Mouse (Mus musculus) adrenal gland, adult (tissue): ENCODE data around the gene Crp.

Experiments used
- DNase-seq, 2 experiments: peaks; one replicate each; pipeline ENCODE4 v3.0.0; 2022 to 2023; ENCODE audit warnings: low spot score in 1 of 2; ENCODE audit not compliant: inconsistent age in 2 of 2

Crp gene

DNA sequence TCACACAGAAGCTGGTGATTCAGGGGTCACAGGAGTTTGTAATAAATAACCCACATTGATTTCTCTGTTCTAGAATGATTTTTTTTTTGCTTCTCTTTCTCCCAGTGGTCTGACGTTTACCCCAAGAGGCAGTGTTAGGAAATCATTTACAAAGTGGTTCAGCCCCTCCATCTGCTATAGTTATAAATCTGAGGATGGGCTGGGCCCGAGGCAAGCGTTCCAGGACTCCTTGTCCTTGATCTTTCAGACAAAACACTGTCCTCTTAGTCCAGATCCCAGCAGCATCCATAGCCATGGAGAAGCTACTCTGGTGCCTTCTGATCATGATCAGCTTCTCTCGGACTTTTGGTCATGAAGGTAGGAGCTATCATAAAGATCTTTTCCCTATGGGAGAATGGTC is at the start of gene Crp:
TSS of gene Crp (plus strand) at position 212 of the 400 bp plus-strand sequence.
- DNase-seq: no peak

DNA sequence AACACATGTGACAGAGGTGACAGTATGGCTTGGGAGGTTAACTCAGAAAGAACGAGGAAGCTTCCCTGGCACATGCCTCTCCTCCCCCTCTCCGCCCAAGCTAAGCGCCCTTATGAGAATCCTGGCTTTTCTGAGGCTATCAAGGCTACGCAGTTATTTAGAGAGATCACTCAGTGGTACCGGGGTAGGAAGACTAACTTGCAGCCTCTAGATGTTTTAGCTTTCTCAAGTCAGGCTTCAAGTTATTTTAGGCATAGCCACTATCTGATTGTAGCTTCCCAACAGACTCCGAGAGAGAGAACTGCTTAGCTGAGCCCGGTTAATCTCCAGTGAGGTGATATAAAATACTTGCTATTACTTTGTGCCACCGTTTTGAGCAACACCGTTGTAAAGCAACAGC is 48.5 kb upstream of the Crp start:
- DNase-seq: no peak

DNA sequence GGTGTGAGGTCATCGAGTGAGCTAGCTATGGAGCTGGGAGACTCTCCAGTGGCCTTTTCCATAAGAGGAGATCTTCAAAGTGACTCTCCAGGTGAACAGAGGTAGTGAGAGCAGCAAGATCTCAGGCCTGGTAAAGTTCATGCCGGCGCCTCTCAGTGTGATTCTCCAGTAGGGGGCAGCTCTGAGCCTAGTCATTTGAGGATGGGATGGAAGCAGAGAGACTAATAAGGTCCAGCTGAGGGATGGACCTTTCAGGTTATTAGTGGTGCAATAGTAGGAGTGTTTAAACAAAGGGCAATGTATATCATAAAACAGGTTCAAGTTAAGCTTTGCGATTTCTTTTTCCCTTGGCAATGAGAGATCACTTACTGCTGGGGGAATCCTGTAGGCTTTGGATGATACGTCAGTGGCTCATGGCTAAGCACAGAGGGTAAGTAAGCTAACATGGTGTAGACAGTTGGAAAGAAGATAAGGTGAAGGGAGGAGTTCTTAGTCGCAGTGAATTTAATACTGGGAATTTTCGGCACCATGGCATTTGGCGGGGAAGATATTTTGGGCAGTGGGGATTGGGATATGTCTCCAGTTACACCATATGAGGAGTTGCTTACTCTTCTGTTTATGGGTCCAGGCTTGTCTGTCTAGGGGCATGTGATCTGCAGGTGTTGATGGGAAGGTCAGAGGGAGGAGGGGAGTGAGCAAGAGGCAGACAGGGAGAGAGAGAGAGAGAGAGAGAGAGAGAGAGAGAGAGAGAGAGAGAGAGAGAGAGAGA is 47.2 kb upstream of the Crp start:
- peak; percentile 56 to 82 for DNase-seq

DNA sequence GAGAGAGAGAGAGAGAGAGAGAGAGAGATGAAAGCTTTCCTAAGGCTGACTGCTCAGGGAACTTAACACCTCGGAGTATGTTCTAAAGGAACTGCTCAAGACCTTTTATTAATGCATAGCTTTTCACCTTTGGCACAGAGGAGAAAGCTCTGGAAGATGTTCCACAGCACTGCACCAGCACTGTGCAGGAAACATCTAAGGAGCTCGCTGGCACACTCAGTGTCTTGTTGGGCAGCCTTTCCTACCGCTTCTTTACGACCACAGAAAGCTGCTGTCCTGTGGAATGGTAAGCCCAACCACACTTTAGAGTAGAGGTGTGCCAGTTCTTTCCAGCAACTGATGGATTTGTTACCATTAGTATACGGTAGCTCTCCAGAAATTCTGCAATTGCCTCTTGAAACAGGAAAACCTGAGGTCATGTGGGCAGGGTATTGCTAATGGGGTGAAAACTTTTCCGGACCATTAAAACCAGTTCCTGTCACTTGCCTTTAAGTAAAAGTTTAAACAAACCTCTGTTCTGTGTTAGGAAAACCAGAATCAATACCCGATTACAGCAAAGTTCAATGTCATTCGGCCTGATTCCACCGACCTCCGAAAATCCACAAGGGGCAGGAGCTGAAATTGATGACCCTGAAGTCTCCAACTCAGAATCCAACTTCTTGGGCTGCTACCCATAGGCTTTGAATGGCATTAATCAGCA is 46.4 kb upstream of the Crp start:
- no peak for DNase-seq

DNA sequence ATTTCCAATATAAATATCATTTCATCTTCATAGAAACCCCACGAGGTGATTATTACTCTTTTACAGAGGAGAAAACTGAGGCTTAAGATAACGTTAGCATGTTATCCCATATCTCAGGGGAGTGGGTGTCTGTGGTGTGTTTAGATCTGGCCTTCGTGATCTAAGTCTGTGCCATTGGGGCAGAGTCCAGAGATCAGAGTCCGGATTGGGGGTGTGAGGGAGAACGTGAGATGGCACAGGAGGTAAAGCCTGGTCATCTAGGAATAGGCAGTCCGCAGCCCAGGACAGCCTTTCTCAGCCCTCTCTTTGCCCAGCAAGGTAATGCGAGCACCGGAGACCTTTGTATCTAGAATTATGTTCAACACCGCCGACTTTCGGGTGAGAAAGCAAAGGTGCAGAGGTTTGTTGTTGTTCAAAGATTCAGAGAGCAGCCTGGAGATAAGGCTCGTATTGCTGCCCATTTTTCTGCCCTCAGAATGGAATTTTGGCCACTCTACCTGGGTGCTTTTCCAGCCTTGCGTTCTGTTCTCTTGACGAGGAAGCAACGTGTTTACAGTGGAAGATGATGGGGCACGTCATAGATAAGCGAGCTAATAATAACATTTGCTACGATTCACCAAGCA is 45.7 kb upstream of the Crp start:
- no peak for DNase-seq

DNA sequence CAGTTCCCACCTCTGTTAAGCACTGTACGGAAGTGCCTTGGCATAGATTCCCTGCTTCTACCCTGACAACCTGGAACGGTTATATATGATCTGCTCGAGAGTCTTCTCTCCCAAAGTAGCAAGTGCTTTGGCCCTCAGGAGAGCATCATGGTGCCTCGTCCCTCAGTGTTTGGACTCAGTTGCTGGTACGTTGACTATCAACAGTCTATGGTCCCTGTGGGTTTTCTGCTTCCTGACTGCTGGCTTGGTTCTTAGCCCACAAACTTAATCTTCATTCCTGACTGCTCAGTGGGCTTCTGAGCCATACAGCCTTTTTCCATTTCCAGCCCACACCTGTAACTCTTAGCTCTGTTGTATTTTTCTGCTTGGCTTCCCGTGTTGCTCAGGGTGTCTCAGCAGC is 44.0 kb upstream of the Crp start:
- DNase-seq: no peak

DNA sequence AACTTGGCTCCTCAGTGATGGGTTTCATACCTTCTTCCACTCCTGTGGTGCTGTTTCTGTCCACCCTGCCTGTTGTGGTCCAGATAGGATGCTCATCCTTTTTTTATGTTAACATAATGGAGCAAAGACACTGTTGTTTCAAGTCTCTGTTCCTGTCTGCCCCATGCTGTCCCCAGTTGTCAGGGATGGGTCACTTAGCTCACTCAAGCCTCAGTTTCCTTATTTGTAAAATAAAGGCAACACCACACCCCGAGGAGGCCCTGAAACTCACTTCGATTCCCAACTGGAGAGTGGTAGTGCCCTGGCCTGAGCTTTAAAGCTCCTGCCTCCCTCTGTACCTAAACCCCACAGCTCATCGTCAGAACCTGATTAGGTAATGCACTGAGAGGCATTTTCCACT is 40.6 kb upstream of the Crp start:
- DNase-seq: no peak

DNA sequence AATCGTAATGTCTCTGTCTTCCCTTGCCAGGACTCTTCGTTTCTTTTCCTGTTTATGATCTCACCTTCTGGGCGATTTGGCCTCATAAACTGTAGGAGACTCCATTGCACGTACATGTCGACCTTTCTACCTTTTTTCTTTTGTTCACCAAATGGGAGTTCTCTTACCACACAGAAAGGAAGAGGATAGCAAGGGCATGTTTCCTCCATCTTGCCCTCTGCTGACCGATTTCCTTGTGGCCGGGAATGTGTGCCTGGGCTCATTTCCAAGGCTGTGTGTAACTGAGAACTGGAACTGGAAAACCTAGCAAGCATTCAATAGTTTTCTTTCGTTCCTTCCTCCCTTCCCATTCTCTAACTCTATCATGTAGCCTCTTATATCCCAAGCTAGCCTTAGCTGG is 38.2 kb upstream of the Crp start:
- no peak for DNase-seq

DNA sequence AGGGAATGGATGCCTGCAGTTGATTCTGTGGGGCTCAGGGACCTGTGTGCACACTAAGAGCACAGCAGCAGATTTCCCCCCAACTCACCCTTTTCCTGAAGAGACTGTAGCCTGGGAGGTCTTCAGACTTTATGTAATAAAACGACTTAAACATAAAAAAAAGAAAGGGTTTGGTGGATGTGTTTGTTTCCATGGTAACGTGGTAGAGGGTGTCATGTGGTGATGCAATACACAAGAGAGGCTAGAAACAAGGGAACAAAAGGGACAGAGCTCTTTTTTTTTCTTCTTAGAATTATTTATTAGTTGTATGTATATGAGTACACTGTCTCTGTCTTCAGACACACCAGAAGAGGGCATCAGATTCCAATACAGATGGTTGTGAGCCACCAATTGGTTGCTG is 32.4 kb upstream of the Crp start:
- DNase-seq: no peak

DNA sequence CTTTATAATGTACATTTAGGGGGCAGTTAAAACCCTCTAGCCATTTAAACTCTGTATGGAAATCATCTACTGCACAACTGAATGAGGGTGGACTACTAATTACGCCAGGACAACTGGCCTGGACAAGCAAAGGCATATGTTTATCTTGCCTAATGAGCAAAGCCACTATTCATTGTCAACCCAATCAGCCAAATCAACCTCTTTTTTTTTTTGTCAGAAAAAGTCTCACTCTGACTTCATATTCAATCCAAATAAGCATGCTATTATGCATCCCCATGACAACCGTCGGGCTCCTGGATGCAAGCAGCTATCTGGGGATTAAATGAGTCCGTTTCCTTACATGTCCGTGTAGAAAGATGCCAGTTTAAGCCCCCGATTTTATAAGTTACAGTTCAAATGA is 30.3 kb upstream of the Crp start:
- DNase-seq: no peak

DNA sequence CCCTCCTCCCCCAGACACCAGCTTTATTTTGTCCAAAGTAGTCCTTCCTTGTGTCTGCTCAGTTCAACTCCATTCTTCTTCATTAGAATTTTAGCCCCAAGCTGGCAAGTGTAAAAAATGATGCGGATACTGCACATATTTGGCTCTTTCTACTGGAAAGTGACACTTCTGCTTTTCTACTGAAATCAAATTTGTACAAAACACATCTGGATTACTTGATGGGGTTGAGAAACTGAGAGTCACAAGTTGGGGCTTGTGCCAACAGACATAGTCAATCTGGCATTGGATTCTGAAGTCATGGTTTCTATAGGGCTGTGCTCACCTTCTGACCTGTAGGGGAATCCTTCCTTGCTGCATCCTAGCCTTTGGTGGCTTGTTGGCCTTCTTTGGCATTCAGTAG is 27.1 kb upstream of the Crp start:
- peak in 1 of 2 experiments; percentile 18 for DNase-seq

DNA sequence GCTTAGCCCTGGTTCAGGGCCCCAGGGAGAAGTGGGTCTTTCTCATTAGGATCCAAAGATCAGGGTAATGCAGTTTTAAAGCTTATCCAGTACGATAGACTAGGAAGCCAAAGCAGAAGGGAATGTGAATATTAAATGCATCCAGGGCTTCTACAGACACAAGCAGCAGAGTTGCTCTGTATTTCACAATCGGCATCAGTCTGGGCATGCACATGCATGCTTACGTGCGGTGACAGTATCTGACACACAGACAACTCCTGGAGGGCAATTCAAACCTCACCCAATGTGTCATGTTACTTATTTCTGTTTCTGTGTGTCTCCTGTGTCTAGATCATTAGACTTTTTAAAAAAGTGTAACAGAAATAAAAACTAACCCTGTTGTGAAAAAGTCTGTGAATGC is 17.1 kb upstream of the Crp start:
- DNase-seq: no peak

DNA sequence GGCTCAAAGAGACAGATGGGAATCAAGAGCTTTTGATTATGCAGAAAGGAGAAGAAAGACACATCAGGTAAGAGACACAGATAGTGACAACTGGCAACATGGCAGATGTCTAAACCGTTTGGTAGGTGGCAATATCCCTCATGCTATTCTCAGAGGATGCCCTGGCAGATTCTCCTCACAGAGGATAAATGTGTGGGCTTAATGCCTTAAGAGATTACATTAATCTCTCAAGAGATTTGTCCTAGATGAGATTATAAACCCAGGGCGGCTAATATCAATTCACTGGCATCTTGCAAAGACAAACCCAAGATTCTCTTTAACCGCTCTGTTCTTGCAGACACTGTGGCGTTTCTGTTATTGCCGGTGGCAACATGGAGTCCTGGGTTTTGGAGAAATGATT is 14.3 kb upstream of the Crp start:
- DNase-seq: peak in 1 of 2 experiments; percentile 9

DNA sequence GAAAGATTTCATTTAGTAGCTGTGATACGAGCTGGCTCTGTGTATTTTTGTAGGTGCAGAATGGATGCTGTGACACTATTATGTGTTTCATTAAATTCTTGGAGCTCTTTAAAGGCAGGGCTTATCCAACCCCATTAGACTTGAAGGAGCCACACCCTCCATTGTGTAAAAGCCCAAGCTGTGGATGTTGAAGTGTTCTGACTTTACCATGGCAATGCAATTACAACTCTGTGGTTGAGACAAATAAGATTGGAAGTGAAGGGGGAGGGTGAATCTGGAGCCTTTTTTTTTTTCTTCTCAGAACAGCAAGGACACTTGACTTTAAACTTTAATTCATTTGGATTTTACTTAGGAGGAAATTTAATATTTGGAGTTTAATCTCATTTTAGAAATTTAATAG is 13.9 kb upstream of the Crp start:
- peak in 1 of 2 experiments; percentile 9 for DNase-seq

DNA sequence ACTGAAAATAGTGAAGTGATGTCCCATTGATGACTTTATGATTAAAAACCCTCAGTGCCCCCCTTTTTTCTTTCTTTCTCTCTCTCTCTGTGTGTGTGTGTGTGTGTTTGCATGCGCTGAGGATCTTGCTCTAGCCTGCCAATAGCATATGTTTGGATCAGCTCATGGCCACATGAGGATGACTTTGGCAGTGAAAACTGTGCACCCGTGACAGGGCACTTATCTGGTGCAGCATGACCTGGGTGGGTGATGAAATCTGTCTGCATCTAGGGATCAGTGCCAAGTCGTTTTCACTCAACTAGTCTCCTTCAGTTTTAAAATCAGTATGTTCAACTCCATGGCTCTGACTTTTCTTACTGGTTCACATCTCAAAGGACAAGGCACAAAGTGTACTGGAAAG is 12.7 kb upstream of the Crp start:
- DNase-seq: peak; percentile 38 to 79

DNA sequence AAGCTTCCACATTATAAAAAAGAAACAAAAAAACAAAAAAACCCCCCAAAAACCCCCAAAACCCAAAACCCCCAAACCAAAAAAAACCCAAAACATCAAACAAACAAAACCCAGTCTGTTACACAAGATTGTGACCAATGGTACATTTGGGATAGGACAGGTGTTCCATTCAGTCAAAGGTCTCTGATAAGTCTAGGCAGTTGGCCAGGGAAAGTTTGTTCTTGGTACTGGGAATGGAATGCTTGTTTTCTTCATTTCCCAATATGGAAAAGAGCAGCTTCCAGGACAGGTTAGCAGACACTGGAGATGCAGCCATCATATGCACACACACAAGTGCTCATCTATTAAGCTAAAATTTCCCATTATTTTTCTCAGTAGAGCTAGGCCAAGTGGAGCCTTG is 433 bp upstream of the Crp start:
- DNase-seq: no peak

DNA sequence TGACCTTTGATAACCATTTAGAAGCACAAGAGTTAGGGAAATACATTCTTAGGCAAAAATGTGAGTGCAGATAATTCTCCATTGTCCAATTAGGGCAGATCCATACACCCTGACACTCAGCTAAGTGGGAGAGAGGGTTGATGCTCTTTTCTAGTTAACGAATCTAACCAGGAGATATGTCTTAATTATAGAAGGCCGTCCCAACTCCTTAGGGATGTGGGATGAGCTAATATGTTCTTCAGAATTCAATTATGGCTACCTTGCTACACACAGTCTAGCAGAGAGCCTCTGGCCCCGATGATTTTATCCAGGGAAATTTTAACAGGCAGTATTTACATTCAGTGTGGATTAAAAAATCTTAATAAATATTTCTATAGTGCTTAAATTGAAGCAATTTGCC is 3.0 kb downstream of the Crp start:
- no peak for DNase-seq

DNA sequence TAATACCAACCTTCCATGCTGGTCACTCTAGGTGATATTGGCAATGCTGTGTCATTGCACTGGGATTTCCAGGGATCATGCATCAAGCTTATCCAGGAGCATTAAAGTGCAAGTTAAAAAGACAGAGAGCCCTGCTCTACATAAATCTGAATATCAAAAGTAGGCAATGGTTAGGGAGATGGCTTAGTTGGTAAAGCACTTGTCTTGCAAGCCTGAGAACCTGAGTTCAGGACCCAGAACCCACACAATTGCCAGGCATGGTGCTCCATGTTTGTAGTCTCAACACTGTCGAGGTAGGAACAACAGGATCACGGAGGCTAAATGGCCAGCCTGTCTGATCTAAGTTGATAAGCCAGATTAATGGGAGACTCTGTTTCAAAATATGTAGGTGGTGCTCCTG is 3.5 kb downstream of the Crp start:
- DNase-seq: no peak

DNA sequence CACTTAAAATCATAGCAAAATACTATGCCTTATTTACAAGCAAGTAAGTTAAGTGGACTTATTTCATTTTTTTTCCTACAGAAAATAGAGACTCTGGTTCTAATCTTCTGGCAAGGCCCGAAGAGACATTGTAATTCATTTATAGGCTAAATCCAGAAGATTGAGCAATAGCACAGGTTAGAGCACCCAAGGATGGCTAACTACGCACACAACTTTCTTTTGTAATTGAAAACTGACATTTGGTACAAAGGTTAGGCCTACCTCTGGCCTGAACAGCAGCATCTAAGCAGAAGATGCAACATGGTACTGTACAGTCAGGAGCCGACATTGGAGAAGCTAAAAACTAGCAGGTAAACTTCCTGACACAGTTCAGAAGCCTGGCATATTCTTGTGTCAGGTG is 4.0 kb downstream of the Crp start:
- no peak for DNase-seq

DNA sequence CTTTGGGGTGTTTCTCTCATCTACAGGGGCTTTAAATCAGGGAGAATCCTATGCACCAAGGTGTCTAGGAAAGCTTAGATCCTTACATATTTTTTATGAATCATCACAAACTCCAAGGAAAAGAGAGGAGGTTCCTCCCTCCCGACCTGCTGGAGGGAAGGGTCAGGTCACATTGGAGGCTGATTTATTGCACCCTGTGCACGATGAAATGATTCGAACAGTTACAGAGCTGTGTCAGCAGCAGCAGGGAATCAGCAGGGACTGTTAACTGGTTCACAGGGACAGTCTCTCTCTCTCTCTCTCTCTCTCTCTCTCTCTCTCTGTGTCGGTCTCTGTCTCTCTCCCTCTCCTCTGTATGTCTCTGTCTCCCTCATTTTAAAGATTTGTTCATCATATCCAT is 6.9 kb downstream of the Crp start:
- DNase-seq: no peak

DNA sequence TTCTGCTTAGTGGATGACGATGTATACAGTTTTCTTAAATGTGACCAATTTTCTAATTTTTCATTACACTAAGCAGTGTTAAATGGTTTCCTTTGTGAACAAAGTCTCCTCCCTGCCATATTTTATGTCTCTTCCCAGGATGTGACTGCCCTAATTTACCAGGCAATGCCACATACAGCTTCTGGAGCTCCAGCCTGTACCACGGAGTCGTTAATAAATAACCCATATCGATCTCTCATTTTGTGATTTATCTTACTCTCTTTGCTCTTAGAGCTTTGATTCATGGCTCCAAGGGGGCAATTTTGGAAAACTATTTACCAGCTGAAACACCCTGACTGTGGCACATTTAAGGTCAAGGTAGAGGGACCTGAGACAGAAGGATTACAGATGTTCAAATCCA is 8.4 kb downstream of the Crp start:
- DNase-seq: no peak

DNA sequence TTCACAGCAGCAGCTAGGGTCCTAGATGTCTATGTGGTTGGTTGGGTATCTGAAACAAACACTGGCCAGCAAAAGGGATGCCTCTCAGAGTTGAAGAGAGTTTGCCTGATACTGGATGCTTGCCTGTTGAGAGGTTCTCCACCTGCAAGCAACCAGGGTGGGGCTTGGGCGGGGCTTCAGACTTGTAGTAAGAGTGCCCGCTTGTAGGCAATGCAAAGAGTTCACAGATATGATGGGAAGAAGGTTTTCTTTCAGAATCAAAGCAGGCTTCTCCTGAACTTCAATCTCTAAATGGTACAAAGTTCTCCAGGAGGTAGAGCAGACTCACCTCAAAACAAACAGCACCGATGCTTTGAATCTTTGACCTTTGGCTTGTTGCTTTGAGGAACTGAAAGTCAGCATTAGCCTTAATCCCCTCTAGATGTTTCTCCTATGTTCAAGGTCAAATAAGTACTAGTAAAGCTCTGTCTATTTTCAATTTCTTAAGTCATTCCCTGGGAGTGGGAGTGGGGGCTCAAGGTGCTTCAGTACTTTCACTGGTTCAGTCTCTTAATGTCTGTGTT is 12.0 kb downstream of the Crp start:
- DNase-seq: no peak
